Mouse (Mus musculus): ENCODE results near the gene Pla2r1. TPM values are rescaled to one million over a fixed set of nuclear protein-coding genes. Genes with fewer than 3 reads are reported as not detected.
A peak's percentile ranks its signal among the peaks of the same experiment; 100 is the strongest.

The Pla2r1 gene
- 3.5 and 4.1 TPM in 2 replicates for polyA plus RNA-seq (2016; fragmentation: Nextera tagmentation; extraction: Ambion mirVana)

GRCm38 (mm10) chr2:60552902-60553682 is at the start of gene Pla2r1:
Gene Pla2r1, minus strand, starts transcription at chr2:60553308.
- no peaks in the 10 kb centered on the region for H3K36me3 ChIP-seq
- H3K27ac ChIP-seq: peak within 1 kb of the TSS; percentile 80
- peaks cover 22% of the 10 kb centered on the region for H3K4me1 ChIP-seq
- no peaks in the 10 kb centered on the region for H3K9me3 ChIP-seq
- peak within 1 kb of the TSS; percentile 70 for H3K4me3 ChIP-seq
- no peaks in the 10 kb centered on the region for H3K27me3 ChIP-seq (ENCODE audit: insufficient read depth, poor library complexity, severe bottlenecking)
- 2% methylated on average over 33 of the region's 33 CpGs for WGBS
- peak; percentile 81 for DNase-seq (ENCODE audit: low spot score)

- Histone ChIP-seq H3K9me3 (no peaks in the 10 kb centered on the region), H3K4me1 (no peaks in the 10 kb centered on the region), H3K27me3 (ENCODE audit: insufficient read depth, poor library complexity, severe bottlenecking) (no peaks in the 10 kb centered on the region), H3K36me3 (no peaks in the 10 kb centered on the region), H3K4me3 (no peak overlapping the region), H3K27ac (no peak overlapping the region)
- DNase-seq (ENCODE audit: low spot score): peak; percentile 5
- 83% methylated on average over 2 of the region's 2 CpGs for WGBS
Observed at GRCm38 (mm10) chr2:60601326-60601725, 48.2 kb upstream of the Pla2r1 start.

- H3K9me3 ChIP-seq: no peaks in the 10 kb centered on the region
- no peak overlapping the region for H3K4me3 ChIP-seq
- H3K4me1 ChIP-seq: no peaks in the 10 kb centered on the region
- H3K27ac ChIP-seq: no peak overlapping the region
- H3K36me3 ChIP-seq: no peaks in the 10 kb centered on the region
- H3K27me3 ChIP-seq (ENCODE audit: insufficient read depth, poor library complexity, severe bottlenecking): no peaks in the 10 kb centered on the region
- whole genome bisulfite sequencing: 87% methylated on average over 2 of the region's 2 CpGs
- DNase-seq (ENCODE audit: low spot score): peak; percentile 62
Observed at GRCm38 (mm10) chr2:60600863-60601262, 47.8 kb upstream of the Pla2r1 start.

- 89% methylated on average over 4 of the region's 4 CpGs for WGBS
- no peaks in the 10 kb centered on the region for H3K9me3 ChIP-seq
- H3K27me3 ChIP-seq (ENCODE audit: insufficient read depth, poor library complexity, severe bottlenecking): no peaks in the 10 kb centered on the region
- H3K4me3 ChIP-seq: no peak overlapping the region
- peaks cover 12% of the 10 kb centered on the region; the same call in 1 of the 2 replicates for H3K4me1 ChIP-seq
- no peak overlapping the region for H3K27ac ChIP-seq
- DNase-seq (ENCODE audit: low spot score): no peak
- H3K36me3 ChIP-seq: no peaks in the 10 kb centered on the region
Observed at GRCm38 (mm10) chr2:60583416-60583815, 30.3 kb upstream of the Pla2r1 start.

GRCm38 (mm10) chr2:60554561-60554960 is 1.5 kb upstream of the Pla2r1 start:
- peaks cover 22% of the 10 kb centered on the region for H3K4me1 ChIP-seq
- peak; percentile 27 for DNase-seq (ENCODE audit: low spot score)
- H3K4me3 ChIP-seq: no peak overlapping the region
- H3K27me3 ChIP-seq (ENCODE audit: insufficient read depth, poor library complexity, severe bottlenecking): no peaks in the 10 kb centered on the region
- H3K9me3 ChIP-seq: no peaks in the 10 kb centered on the region
- H3K27ac ChIP-seq: no peak overlapping the region
- no peaks in the 10 kb centered on the region for H3K36me3 ChIP-seq
- 63% methylated on average over 4 of the region's 4 CpGs for WGBS

- 23% methylated on average over 21 of the region's 21 CpGs for WGBS
- DNase-seq (ENCODE audit: low spot score): peak; percentile 72
Observed at GRCm38 (mm10) chr2:60552177-60552901, 769 bp downstream of the Pla2r1 start.

GRCm38 (mm10) chr2:60551673-60552072 is 1.4 kb downstream of the Pla2r1 start:
- Histone ChIP-seq H3K4me3 (no peak overlapping the region; the same call in 1 of the 2 replicates), H3K27me3 (ENCODE audit: insufficient read depth, poor library complexity, severe bottlenecking) (no peaks in the 10 kb centered on the region), H3K36me3 (no peaks in the 10 kb centered on the region), H3K4me1 (peaks cover 22% of the 10 kb centered on the region), H3K9me3 (no peaks in the 10 kb centered on the region), H3K27ac (no peak overlapping the region)
- 16% methylated on average over 2 of the region's 2 CpGs for WGBS
- DNase-seq (ENCODE audit: low spot score): peak; percentile 72

More at GRCm38 (mm10) chr2:60552177-60552901, 769 bp downstream of the Pla2r1 start:
- Histone ChIP-seq H3K27me3 (ENCODE audit: insufficient read depth, poor library complexity, severe bottlenecking) (no peaks in the 10 kb centered on the region), H3K4me1 (peaks cover 22% of the 10 kb centered on the region), H3K27ac (peak overlapping the region; percentile 80), H3K4me3 (peak overlapping the region; percentile 70), H3K36me3 (no peaks in the 10 kb centered on the region), H3K9me3 (no peaks in the 10 kb centered on the region)

GRCm38 (mm10) chr2:60550521-60550920 is 2.6 kb downstream of the Pla2r1 start:
- Histone ChIP-seq H3K4me3 (no peak overlapping the region), H3K36me3 (no peaks in the 10 kb centered on the region), H3K27me3 (ENCODE audit: insufficient read depth, poor library complexity, severe bottlenecking) (no peaks in the 10 kb centered on the region), H3K4me1 (peaks cover 22% of the 10 kb centered on the region), H3K27ac (no peak overlapping the region), H3K9me3 (no peaks in the 10 kb centered on the region)
- no peak for DNase-seq (ENCODE audit: low spot score)
- WGBS: 91% methylated on average over 8 of the region's 8 CpGs

GRCm38 (mm10) chr2:60549851-60550250 is 3.3 kb downstream of the Pla2r1 start:
- 90% methylated on average over 2 of the region's 2 CpGs for WGBS
- H3K27me3 ChIP-seq (ENCODE audit: insufficient read depth, poor library complexity, severe bottlenecking): no peaks in the 10 kb centered on the region
- no peak for DNase-seq (ENCODE audit: low spot score)
- H3K9me3 ChIP-seq: no peaks in the 10 kb centered on the region
- H3K4me3 ChIP-seq: no peak overlapping the region
- no peak overlapping the region for H3K27ac ChIP-seq
- no peaks in the 10 kb centered on the region for H3K36me3 ChIP-seq
- peaks cover 22% of the 10 kb centered on the region for H3K4me1 ChIP-seq

GRCm38 (mm10) chr2:60546082-60546481 is 7.0 kb downstream of the Pla2r1 start:
- DNase-seq (ENCODE audit: low spot score): peak; percentile 43
- WGBS: 87% methylated on average over 4 of the region's 4 CpGs
- H3K27me3 ChIP-seq (ENCODE audit: insufficient read depth, poor library complexity, severe bottlenecking): no peaks in the 10 kb centered on the region

GRCm38 (mm10) chr2:60544006-60544405 is 9.1 kb downstream of the Pla2r1 start:
- WGBS: 60% methylated on average over 5 of the region's 5 CpGs
- no peaks in the 10 kb centered on the region for H3K9me3 ChIP-seq
- no peak overlapping the region for H3K27ac ChIP-seq
- peaks cover 22% of the 10 kb centered on the region; the same call in 1 of the 2 replicates for H3K4me1 ChIP-seq
- H3K36me3 ChIP-seq: no peaks in the 10 kb centered on the region
- peak; percentile 61 for DNase-seq (ENCODE audit: low spot score)
- no peaks in the 10 kb centered on the region for H3K27me3 ChIP-seq (ENCODE audit: insufficient read depth, poor library complexity, severe bottlenecking)
- H3K4me3 ChIP-seq: no peak overlapping the region

More at GRCm38 (mm10) chr2:60546082-60546481, 7.0 kb downstream of the Pla2r1 start:
- no peak overlapping the region for H3K4me3 ChIP-seq
- no peaks in the 10 kb centered on the region for H3K9me3 ChIP-seq
- H3K27ac ChIP-seq: no peak overlapping the region
- H3K4me1 ChIP-seq: peaks cover 21% of the 10 kb centered on the region; the same call in 1 of the 2 replicates
- no peaks in the 10 kb centered on the region for H3K36me3 ChIP-seq

GRCm38 (mm10) chr2:60541745-60542144 is 11.4 kb downstream of the Pla2r1 start:
- Histone ChIP-seq H3K9me3 (no peaks in the 10 kb centered on the region), H3K4me1 (peaks cover 22% of the 10 kb centered on the region; the same call in 1 of the 2 replicates), H3K27ac (no peak overlapping the region), H3K36me3 (no peaks in the 10 kb centered on the region), H3K27me3 (ENCODE audit: insufficient read depth, poor library complexity, severe bottlenecking) (no peaks in the 10 kb centered on the region), H3K4me3 (no peak overlapping the region)
- peak; percentile 48 for DNase-seq (ENCODE audit: low spot score)
- WGBS: 48% methylated on average over 5 of the region's 5 CpGs

GRCm38 (mm10) chr2:60540346-60540745 is 12.8 kb downstream of the Pla2r1 start:
- peak; percentile 55 for DNase-seq (ENCODE audit: low spot score)
- Histone ChIP-seq H3K27me3 (ENCODE audit: insufficient read depth, poor library complexity, severe bottlenecking) (no peaks in the 10 kb centered on the region), H3K27ac (no peak overlapping the region), H3K36me3 (no peaks in the 10 kb centered on the region), H3K9me3 (no peaks in the 10 kb centered on the region), H3K4me3 (no peak overlapping the region), H3K4me1 (peaks cover 22% of the 10 kb centered on the region; the same call in 1 of the 2 replicates)
- WGBS: 89% methylated on average over 8 of the region's 8 CpGs
